Mouse (Mus musculus): Measurements from ENCODE around the gene Scgb2b12.
"Not testable (repeated sequence)": the region's sequence is repeated elsewhere in the genome, so short reads cannot be mapped to it uniquely, and the experiment has no call there.

Gene Scgb2b12

GRCm38 (mm10) chr7:32327145-32327544 lies at the start of gene Scgb2b12:
Gene Scgb2b12 (minus strand): TSS chr7:32327245.
- DNase-seq (ENCODE audit: low read depth, low spot score), result not testable (repeated sequence)

- DNase-seq (ENCODE audit: low read depth, low spot score), result not testable (repeated sequence)
Measured at GRCm38 (mm10) chr7:32333882-32334281, 6.8 kb upstream of the Scgb2b12 start, which contains the start of gene Scgb1b12. Gene Scgb1b12 (plus strand): TSS chr7:32334182.
